Mouse (Mus musculus) limb, embryonic 13.5 days (tissue): ENCODE measurements at regions not wholly inside any gene's neighbourhood (a gene's known extent, or its start where the extent isn't known, plus 50 kb on each side); places are given as distances from the start of the nearest gene placed in this dataset.
A peak's percentile ranks its signal among the peaks of the same experiment; 100 is the strongest.

Experiments
- ATAC-seq: fragments of 200-750 bp; cut with Nextera tagmentation; 2 replicates; pipeline ENCODE4 v1.8.0; 2017; ENCODE audit warnings: low read depth, moderate number of reproducible peaks, moderate TSS enrichment; ENCODE audit not compliant: low FRiP score
- H3K27ac ChIP-seq: fragments of 300-500 bp; sonication (generic); 2 replicates; pipeline ENCODE4 v1.5.1; 2015; ENCODE audit warnings: inconsistent platforms, mild to moderate bottlenecking, moderate library complexity
- H3K27me3 ChIP-seq: fragments of 300-500 bp; sonication (generic); 2 replicates; pipeline ENCODE4 v1.6.1; 2015; ENCODE audit warnings: mild to moderate bottlenecking, inconsistent platforms
- H3K36me3 ChIP-seq: fragments of 300-500 bp; sonication (generic); 2 replicates; pipeline ENCODE4 v1.6.1; 2015; ENCODE audit warnings: inconsistent platforms, mild to moderate bottlenecking, moderate library complexity
- H3K4me1 ChIP-seq: fragments of 300-500 bp; sonication (generic); 2 replicates; pipeline ENCODE4 v1.6.1; 2015; ENCODE audit warnings: inconsistent platforms
- H3K4me2 ChIP-seq: fragments of 300-500 bp; sonication (generic); replicated peaks from 2 replicates; pipeline ENCODE4 v1.6.1; 2015; ENCODE audit warnings: inconsistent platforms, mild to moderate bottlenecking, moderate library complexity
- H3K4me3 ChIP-seq: fragments of 300-500 bp; sonication (generic); 2 replicates; pipeline ENCODE4 v1.5.1; 2015; ENCODE audit warnings: moderate library complexity, mild to moderate bottlenecking, inconsistent platforms
- H3K9ac ChIP-seq: fragments of 300-500 bp; sonication (generic); 2 replicates; pipeline ENCODE4 v1.6.1; 2015; ENCODE audit warnings: mild to moderate bottlenecking, inconsistent platforms
- H3K9me3 ChIP-seq: fragments of 300-500 bp; sonication (generic); 2 replicates; pipeline ENCODE4 v1.6.1; 2016; ENCODE audit warnings: inconsistent platforms
- WGBS: fragments of 180-500 bp; shearing (Covaris S2); methylation state at CpG from one replicate; pipeline ENCODE4 v1.1.7; 2015; 5-methylcytosine and 5-hydroxymethylcytosine counted together

DNA sequence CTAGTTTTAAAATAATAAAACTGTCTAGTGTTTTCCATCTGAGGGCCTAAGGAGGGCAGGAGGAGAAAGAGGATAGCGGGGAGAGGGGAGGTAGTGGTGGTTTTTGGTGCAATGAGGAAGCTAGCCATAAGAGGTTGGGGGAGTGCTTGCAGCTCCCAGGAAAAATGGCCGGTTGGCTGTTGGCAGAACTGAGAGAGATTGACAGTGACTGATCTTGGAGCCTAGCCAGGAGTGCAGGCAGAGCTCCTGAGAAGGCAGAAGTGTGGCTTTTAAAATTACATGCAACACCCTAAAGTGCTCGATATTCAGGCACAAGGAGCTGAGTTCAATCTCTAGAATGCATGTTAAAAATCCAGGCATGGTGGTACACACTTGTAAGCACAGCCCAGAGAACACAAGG, 938.3 kb upstream of the 2610301B20Rik start:
- Histone ChIP-seq H3K36me3 (no peaks in the 10 kb centered on the region), H3K9me3 (no peaks in the 10 kb centered on the region), H3K9ac (no peak overlapping the region), H3K27me3 (no peaks in the 10 kb centered on the region), H3K4me3 (no peak overlapping the region), H3K4me1 (no peaks in the 10 kb centered on the region), H3K4me2 (no peak overlapping the region), H3K27ac (no peak overlapping the region)
- ATAC-seq = no peak
- 45% methylated on average over 3 of the region's 3 CpGs for WGBS

DNA sequence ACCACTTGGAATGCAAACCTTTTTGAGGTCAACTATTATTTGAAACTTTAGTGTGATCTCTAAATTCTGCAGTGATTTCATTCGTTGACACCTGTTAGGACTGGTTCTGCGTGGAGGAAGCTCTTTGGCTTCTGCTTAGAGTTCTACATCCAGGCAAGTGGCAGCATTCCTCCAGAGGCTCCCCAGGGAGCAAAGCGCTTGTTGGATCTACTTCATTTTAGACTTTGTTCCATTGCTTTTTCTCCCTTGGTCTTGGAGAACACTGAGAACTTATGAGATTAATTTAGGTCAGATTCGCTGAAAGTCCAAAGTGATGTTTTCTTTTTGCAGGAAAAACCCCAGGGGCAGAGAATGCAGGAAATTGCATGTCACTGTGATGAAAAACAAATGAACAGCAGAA, 922.9 kb upstream of the 2610301B20Rik start:
- 82% methylated on average over 4 of the region's 4 CpGs for WGBS
- no peak overlapping the region for H3K4me2 ChIP-seq
- no peak for ATAC-seq

GRCm38 (mm10) chr4:9974631-9975030, 899.7 kb upstream of the 2610301B20Rik start:
- no peak overlapping the region for H3K27ac ChIP-seq
- H3K27me3 ChIP-seq = no peaks in the 10 kb centered on the region
- no peaks in the 10 kb centered on the region for H3K9me3 ChIP-seq
- H3K36me3 ChIP-seq = no peaks in the 10 kb centered on the region
- no peak overlapping the region for H3K9ac ChIP-seq
- H3K4me1 ChIP-seq = no peaks in the 10 kb centered on the region
- ATAC-seq = no peak
- no peak overlapping the region for H3K4me3 ChIP-seq
- no peak overlapping the region for H3K4me2 ChIP-seq

More for the DNA sequence above, 922.9 kb upstream of the 2610301B20Rik start:
- no peak overlapping the region for H3K9ac ChIP-seq
- H3K27ac ChIP-seq = no peak overlapping the region
- no peaks in the 10 kb centered on the region for H3K36me3 ChIP-seq
- no peaks in the 10 kb centered on the region for H3K4me1 ChIP-seq
- H3K4me3 ChIP-seq = no peak overlapping the region
- H3K9me3 ChIP-seq = no peaks in the 10 kb centered on the region
- H3K27me3 ChIP-seq = no peaks in the 10 kb centered on the region

GRCm38 (mm10) chr4:9981354-9982040, 892.8 kb upstream of the 2610301B20Rik start:
- H3K4me3 ChIP-seq = no peak overlapping the region
- H3K9me3 ChIP-seq = no peaks in the 10 kb centered on the region
- H3K4me1 ChIP-seq = peaks cover 31% of the 10 kb centered on the region
- H3K9ac ChIP-seq = no peak overlapping the region
- H3K27ac ChIP-seq = no peak overlapping the region; the same call in 1 of the 2 replicates
- H3K27me3 ChIP-seq = no peaks in the 10 kb centered on the region
- H3K4me2 ChIP-seq = no peak overlapping the region
- ATAC-seq = peak; percentile 90
- no peaks in the 10 kb centered on the region for H3K36me3 ChIP-seq
- WGBS = 26% methylated on average over 3 of the region's 3 CpGs

DNA sequence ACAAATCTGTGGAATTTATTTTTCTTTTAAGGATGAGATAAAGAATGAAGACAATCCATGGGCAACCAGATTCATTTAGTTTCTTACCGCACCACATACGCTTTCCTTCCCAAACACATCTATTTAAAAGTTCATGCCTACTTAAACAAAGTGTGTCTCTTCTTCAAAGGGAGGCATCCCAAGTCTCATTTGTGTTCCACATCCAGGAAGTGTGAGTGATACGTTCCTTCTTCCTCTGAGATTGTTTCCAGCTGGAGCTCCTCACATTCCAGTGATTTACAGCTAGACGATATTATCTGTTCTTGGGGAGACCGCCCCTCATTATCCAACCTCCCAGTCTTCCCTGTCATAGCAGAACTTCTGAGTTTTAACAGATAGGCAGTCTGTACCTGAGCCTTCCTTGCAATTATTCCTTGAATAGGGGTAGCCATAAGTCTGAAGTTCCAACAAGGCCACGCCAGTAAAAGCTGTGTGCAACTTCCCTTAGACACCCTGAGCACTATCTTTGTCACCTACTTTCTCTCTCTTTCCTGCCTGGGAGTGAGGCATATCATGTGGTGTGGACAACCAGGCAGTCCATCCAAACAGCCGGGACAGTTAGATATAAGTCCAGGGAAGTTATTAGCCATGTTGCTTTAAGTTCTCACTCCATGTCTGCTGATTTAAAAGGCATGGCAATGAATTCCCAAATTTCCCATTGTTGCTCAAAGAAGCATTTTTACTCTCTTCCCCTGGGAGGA, 891.3 kb upstream of the 2610301B20Rik start:
- H3K9me3 ChIP-seq = no peaks in the 10 kb centered on the region
- H3K4me3 ChIP-seq = no peak overlapping the region
- ATAC-seq = no peak
- H3K9ac ChIP-seq = no peak overlapping the region
- no peaks in the 10 kb centered on the region for H3K36me3 ChIP-seq
- H3K27me3 ChIP-seq = no peaks in the 10 kb centered on the region
- H3K4me1 ChIP-seq = peaks cover 31% of the 10 kb centered on the region
- H3K27ac ChIP-seq = no peak overlapping the region
- no peak overlapping the region for H3K4me2 ChIP-seq
- WGBS = 56% methylated on average over 7 of the region's 7 CpGs

- 23% methylated on average over 1 of the region's 1 CpGs for WGBS
- no peak overlapping the region for H3K4me2 ChIP-seq
- no peaks in the 10 kb centered on the region for H3K27me3 ChIP-seq
- no peaks in the 10 kb centered on the region for H3K4me1 ChIP-seq
- H3K27ac ChIP-seq = no peak overlapping the region
- no peak for ATAC-seq
- no peak overlapping the region for H3K9ac ChIP-seq
- H3K36me3 ChIP-seq = no peaks in the 10 kb centered on the region
- H3K9me3 ChIP-seq = no peaks in the 10 kb centered on the region
- no peak overlapping the region for H3K4me3 ChIP-seq
Measured at GRCm38 (mm10) chr4:9993871-9994270, 880.4 kb upstream of the 2610301B20Rik start.

DNA sequence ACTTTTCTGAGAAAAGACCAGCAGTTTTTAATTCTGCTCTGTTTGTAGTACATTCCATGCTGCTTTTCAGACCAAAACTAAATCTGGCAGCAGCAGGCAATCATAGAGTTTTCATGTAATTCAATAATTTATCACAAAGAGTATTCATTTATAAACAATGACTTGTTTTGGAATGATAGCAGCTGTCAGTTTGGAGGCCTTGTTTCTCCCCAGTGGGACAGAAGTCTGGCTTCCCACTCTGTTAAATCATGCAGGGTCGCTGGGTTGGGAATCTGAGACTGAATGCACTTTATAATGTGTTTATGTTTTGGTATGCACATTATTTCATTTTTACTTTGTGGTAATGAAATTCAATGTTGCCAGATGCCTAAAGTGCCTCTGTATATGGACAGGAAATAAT, 879.8 kb upstream of the 2610301B20Rik start:
- 46% methylated on average over 1 of the region's 1 CpGs for WGBS
- no peak for ATAC-seq
- no peaks in the 10 kb centered on the region for H3K4me1 ChIP-seq

GRCm38 (mm10) chr4:10030316-10030715, 844.0 kb upstream of the 2610301B20Rik start:
- H3K4me3 ChIP-seq = no peak overlapping the region
- ATAC-seq = no peak
- no peak overlapping the region for H3K9ac ChIP-seq
- no peaks in the 10 kb centered on the region for H3K36me3 ChIP-seq
- no peaks in the 10 kb centered on the region for H3K4me1 ChIP-seq
- no peak overlapping the region for H3K27ac ChIP-seq
- H3K27me3 ChIP-seq = 0 out of 2 replicates have a peak, but pooled peaks cover 3% of the 10 kb centered on the region
- no peak overlapping the region for H3K4me2 ChIP-seq
- H3K9me3 ChIP-seq = no peaks in the 10 kb centered on the region

More for the DNA sequence above, 879.8 kb upstream of the 2610301B20Rik start:
- Histone ChIP-seq H3K27ac (no peak overlapping the region), H3K36me3 (no peaks in the 10 kb centered on the region), H3K4me2 (no peak overlapping the region), H3K27me3 (no peaks in the 10 kb centered on the region), H3K4me3 (no peak overlapping the region), H3K9ac (no peak overlapping the region), H3K9me3 (no peaks in the 10 kb centered on the region)

- 31% methylated on average over 3 of the region's 3 CpGs for WGBS
- Histone ChIP-seq H3K9ac (no peak overlapping the region), H3K27ac (no peak overlapping the region), H3K9me3 (no peaks in the 10 kb centered on the region), H3K4me3 (no peak overlapping the region), H3K36me3 (no peaks in the 10 kb centered on the region), H3K4me2 (no peak overlapping the region), H3K4me1 (no peaks in the 10 kb centered on the region), H3K27me3 (0 out of 2 replicates have a peak, but pooled peaks cover 3% of the 10 kb centered on the region)
- no peak for ATAC-seq
Measured at GRCm38 (mm10) chr4:10031764-10032163, 842.5 kb upstream of the 2610301B20Rik start.

GRCm38 (mm10) chr4:10035336-10035735, 839.0 kb upstream of the 2610301B20Rik start:
- Histone ChIP-seq H3K9ac (no peak overlapping the region), H3K4me1 (no peaks in the 10 kb centered on the region), H3K9me3 (no peaks in the 10 kb centered on the region), H3K4me3 (no peak overlapping the region), H3K36me3 (no peaks in the 10 kb centered on the region), H3K27me3 (0 out of 2 replicates have a peak, but pooled peaks cover 3% of the 10 kb centered on the region), H3K4me2 (no peak overlapping the region), H3K27ac (no peak overlapping the region)
- ATAC-seq = no peak
- 67% methylated on average over 1 of the region's 1 CpGs for WGBS

GRCm38 (mm10) chr4:10041301-10042093, 832.8 kb upstream of the 2610301B20Rik start:
- Histone ChIP-seq H3K4me2 (no peak overlapping the region), H3K27ac (no peak overlapping the region), H3K27me3 (no peaks in the 10 kb centered on the region), H3K9ac (no peak overlapping the region), H3K4me3 (no peak overlapping the region), H3K36me3 (no peaks in the 10 kb centered on the region), H3K4me1 (peaks cover 4% of the 10 kb centered on the region; the same call in 1 of the 2 replicates), H3K9me3 (no peaks in the 10 kb centered on the region)
- WGBS = 43% methylated on average over 2 of the region's 2 CpGs
- ATAC-seq = peak; percentile 51; the same call in 1 of the 2 replicates

- Histone ChIP-seq H3K9me3 (no peaks in the 10 kb centered on the region), H3K27me3 (peaks cover 9% of the 10 kb centered on the region; the same call in 1 of the 2 replicates), H3K27ac (no peak overlapping the region), H3K4me2 (no peak overlapping the region), H3K4me3 (no peak overlapping the region), H3K9ac (no peak overlapping the region), H3K36me3 (no peaks in the 10 kb centered on the region), H3K4me1 (peaks cover 17% of the 10 kb centered on the region)
- no peak for ATAC-seq
- 82% methylated on average over 1 of the region's 1 CpGs for WGBS
Measured at GRCm38 (mm10) chr4:10048770-10049169, 825.5 kb upstream of the 2610301B20Rik start.
